Mouse (Mus musculus) layer of hippocampus, postnatal 10 days (tissue): ENCODE measurements at regions not wholly inside any gene's neighbourhood (a gene's known extent, or its start where the extent isn't known, plus 50 kb on each side); places are given as distances from the start of the nearest gene placed in this dataset.

Experiments
- DNase-seq, 2 experiments: peaks; one replicate each; pipeline ENCODE4 v3.0.0; 2021; ENCODE audit warnings: low spot score in 2 of 2

DNA sequence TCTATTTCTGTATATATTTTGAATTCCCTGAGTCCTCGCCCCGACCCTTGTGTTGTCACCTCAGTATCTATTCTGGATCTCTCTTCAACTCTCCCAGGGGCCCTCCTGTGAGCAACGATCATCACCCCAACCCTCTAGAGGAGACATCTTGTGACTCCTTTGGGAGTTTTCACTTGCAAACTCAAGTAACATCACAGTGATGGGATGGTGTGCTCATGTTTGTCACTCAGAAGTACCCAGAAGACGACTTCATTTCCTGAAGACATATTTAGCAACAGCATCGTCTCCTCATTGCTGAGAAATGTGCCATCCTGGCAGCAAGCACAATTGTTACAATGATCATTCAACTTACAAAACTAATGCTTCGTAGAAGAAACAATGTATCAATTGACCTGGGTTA lies 57.9 kb upstream of the Mbip start:
- DNase-seq = no peak

DNA sequence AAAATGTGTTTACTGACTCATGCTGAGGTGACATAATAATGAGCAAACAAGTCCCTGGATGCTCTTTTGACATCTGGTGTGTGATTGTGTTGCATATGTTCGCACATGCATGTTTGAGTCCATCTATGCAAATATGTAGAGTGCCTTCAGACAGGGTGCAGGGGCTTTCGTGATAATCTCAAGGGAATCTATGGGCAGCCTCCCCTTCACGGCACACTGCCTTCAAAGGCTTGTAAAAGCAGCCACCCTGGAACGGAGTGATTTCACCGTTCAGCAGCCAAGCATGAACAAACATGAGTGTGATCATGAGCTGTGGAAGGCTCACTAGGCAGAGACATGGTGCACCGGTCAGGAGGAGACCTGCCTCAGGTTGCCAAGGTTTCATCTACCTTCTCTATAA lies 57.1 kb upstream of the Mbip start:
- DNase-seq = no peak

DNA sequence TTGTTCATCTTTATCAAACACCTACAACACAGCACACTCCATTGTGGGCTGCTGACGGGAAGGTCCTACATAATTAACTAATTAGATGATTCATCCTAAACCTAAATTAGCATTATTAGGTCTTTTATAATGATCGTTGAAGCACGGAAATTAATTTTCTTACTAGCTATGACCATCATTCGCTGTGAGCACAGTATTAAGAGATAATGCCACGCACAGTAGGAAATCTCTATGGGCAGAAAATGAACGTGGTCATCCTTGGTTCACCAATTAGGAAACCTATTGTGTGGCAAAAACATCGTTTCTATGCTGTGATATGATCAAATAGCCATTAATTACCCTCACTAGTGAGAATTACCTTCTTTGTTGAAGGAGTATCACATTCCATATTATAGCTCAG lies 56.4 kb upstream of the Mbip start:
- DNase-seq = no peak
